Mouse (Mus musculus): ENCODE data around the gene Gmcl1.

Gmcl1 gene

DNA sequence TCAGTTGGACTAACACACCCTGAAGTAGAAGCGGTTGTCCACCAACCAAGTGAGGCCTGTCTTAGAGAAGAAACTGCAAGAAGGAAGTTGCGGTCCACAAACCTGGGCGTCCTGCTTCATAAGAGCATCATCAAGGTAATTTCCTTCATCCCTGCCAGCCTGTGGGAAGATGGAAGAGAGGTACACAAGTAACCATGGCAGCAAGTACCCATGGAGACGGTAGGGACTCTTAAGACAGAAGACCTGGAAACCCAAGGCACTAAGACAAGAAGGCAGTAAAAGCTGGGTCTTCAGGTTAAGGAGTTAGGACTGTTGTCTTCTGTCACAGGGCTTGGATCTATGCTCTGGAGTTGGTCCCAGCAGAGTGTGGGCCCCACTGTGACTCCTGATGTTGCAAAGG lies 17.8 kb upstream of the Gmcl1 start:
- 0 out of 2 replicates have a peak, but pooled peaks cover 8% of the 10 kb centered on the region for H3K4me1 ChIP-seq (replicated peaks; ENCODE audit: low read depth, low read length)
- H3K4me3 ChIP-seq (replicated peaks; ENCODE audit: low read length): no peak overlapping the region
- H3K9me3 ChIP-seq (ENCODE audit: low read length): peaks cover 7% of the 10 kb centered on the region; the same call in 1 of the 2 replicates
- no peaks in the 10 kb centered on the region for H3K36me3 ChIP-seq (ENCODE audit: insufficient read depth, low read length)
- no peak for TF ChIP-seq CTCF (conservative IDR thresholded peaks at IDR 0.05; ENCODE audit: low read length)
- TF ChIP-seq POU5F1 (IDR thresholded peaks at IDR 0.05; ENCODE audit: borderline replicate concordance, low read length): no peak
- no peak for TF ChIP-seq NANOG (IDR thresholded peaks at IDR 0.05; ENCODE audit: borderline replicate concordance, low read length)
- H3K27me3 ChIP-seq (ENCODE audit: insufficient read depth, low read length): no peaks in the 10 kb centered on the region

DNA sequence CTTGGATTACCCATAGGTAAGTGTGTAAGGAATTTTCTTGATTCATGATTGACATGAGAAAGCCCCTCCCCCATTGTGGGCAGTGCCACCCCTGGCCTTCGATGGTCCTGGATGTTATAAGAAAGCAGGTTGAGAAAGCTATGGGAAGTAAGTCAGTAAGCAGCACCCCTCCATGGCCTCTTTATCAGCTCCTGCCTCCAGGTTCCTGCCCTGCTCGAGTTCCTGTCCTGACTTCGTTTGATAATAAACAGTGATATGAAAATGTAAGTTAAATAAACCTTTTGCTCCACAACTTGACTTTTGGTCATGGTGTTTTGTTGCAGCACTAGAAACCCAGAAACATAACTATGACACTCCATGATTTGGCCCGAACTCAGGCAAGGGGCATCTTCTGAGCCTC lies 16.6 kb upstream of the Gmcl1 start:
- TF ChIP-seq NANOG (IDR thresholded peaks at IDR 0.05; ENCODE audit: borderline replicate concordance, low read length): no peak
- TF ChIP-seq CTCF (conservative IDR thresholded peaks at IDR 0.05; ENCODE audit: low read length): no peak
- no peak for TF ChIP-seq POU5F1 (IDR thresholded peaks at IDR 0.05; ENCODE audit: borderline replicate concordance, low read length)
- peaks cover 7% of the 10 kb centered on the region; the same call in 1 of the 2 replicates for H3K9me3 ChIP-seq (ENCODE audit: low read length)

DNA sequence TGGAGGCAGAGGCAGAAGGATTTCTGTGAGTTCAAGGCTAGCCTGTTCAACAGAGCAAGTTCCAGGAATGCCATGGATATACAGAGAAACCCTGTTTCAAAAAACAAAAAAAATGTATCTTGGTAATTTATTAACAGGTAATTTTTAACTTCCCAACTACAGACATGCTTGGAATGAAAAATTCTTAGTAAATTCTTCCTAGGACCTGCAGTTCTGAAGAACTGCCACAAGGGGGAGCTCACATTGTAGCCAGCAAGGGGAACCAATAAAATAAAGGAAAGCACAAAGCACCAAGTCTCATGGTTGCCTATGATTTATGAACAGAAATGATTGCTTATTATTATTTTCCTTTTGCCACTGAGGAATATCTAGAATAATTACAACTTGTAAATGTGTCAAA lies 14.0 kb upstream of the Gmcl1 start:
- H3K27me3 ChIP-seq (ENCODE audit: insufficient read depth, low read length): no peaks in the 10 kb centered on the region
- peak; percentile 96 for TF ChIP-seq CTCF (conservative IDR thresholded peaks at IDR 0.05; ENCODE audit: low read length)
- TF ChIP-seq POU5F1 (IDR thresholded peaks at IDR 0.05; ENCODE audit: borderline replicate concordance, low read length): no peak
- H3K36me3 ChIP-seq (ENCODE audit: insufficient read depth, low read length): no peaks in the 10 kb centered on the region
- H3K9me3 ChIP-seq (ENCODE audit: low read length): no peaks in the 10 kb centered on the region
- 0 out of 2 replicates have a peak, but pooled peaks cover 8% of the 10 kb centered on the region for H3K4me1 ChIP-seq (replicated peaks; ENCODE audit: low read depth, low read length)
- no peak overlapping the region for H3K4me3 ChIP-seq (replicated peaks; ENCODE audit: low read length)

More for the DNA sequence above, 16.6 kb upstream of the Gmcl1 start:
- Histone ChIP-seq H3K4me3 (replicated peaks; ENCODE audit: low read length) (no peak overlapping the region), H3K36me3 (ENCODE audit: insufficient read depth, low read length) (no peaks in the 10 kb centered on the region), H3K4me1 (replicated peaks; ENCODE audit: low read depth, low read length) (0 out of 2 replicates have a peak, but pooled peaks cover 8% of the 10 kb centered on the region), H3K27me3 (ENCODE audit: insufficient read depth, low read length) (no peaks in the 10 kb centered on the region)

DNA sequence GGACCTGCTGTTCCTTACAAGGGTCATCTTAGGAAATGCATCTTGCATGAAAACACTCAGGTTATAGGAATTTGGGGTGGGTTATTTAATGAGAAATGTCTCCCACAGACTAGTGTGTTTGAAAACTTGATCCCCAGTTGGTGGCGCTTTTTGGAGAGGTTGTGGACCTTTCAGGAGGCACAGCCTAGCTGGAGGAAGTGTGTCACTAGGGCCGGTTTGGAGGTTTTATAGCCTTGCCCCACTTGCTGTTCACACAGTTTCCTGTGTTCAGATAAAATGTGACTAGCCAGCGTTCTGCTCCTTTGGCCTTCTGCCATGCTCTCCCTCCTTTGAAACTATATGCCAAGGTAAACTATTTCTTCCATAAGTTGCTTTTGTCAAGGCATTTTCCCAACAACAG lies 7.5 kb upstream of the Gmcl1 start:
- Histone ChIP-seq H3K4me1 (replicated peaks; ENCODE audit: low read depth, low read length) (peaks cover 6% of the 10 kb centered on the region; the same call in 1 of the 2 replicates), H3K27me3 (ENCODE audit: insufficient read depth, low read length) (no peaks in the 10 kb centered on the region), H3K4me3 (replicated peaks; ENCODE audit: low read length) (no peak overlapping the region), H3K9me3 (ENCODE audit: low read length) (no peaks in the 10 kb centered on the region), H3K36me3 (ENCODE audit: insufficient read depth, low read length) (no peaks in the 10 kb centered on the region)
- TF ChIP-seq CTCF (conservative IDR thresholded peaks at IDR 0.05; ENCODE audit: low read length) (peak; percentile 56), NANOG (IDR thresholded peaks at IDR 0.05; ENCODE audit: borderline replicate concordance, low read length) (no peak), POU5F1 (IDR thresholded peaks at IDR 0.05; ENCODE audit: borderline replicate concordance, low read length) (no peak)

DNA sequence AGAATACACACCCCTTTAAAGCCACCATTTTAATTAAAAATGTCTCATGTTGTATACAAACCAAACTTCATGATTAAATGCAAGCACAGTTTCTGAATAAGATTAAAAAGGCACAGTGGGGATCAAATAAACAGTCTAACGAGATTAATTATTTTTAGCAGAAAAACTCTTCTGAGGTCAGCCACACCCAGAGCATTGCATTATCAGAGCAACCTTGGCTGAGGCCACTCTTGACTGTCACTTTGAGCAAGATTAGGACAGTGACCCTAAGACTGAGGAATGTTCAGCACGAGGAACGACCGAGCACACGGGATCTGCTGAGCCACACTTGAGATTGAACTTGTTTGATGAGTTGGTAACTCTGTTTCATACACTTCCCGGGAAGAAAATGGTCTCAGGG lies 3.6 kb upstream of the Gmcl1 start:
- Histone ChIP-seq H3K9me3 (ENCODE audit: low read length) (no peaks in the 10 kb centered on the region), H3K36me3 (ENCODE audit: insufficient read depth, low read length) (no peaks in the 10 kb centered on the region), H3K4me1 (replicated peaks; ENCODE audit: low read depth, low read length) (peaks cover 20% of the 10 kb centered on the region), H3K27me3 (ENCODE audit: insufficient read depth, low read length) (no peaks in the 10 kb centered on the region), H3K4me3 (replicated peaks; ENCODE audit: low read length) (no peak overlapping the region)
- no peak for TF ChIP-seq NANOG (IDR thresholded peaks at IDR 0.05; ENCODE audit: borderline replicate concordance, low read length)
- TF ChIP-seq POU5F1 (IDR thresholded peaks at IDR 0.05; ENCODE audit: borderline replicate concordance, low read length): no peak
- no peak for TF ChIP-seq CTCF (conservative IDR thresholded peaks at IDR 0.05; ENCODE audit: low read length)

DNA sequence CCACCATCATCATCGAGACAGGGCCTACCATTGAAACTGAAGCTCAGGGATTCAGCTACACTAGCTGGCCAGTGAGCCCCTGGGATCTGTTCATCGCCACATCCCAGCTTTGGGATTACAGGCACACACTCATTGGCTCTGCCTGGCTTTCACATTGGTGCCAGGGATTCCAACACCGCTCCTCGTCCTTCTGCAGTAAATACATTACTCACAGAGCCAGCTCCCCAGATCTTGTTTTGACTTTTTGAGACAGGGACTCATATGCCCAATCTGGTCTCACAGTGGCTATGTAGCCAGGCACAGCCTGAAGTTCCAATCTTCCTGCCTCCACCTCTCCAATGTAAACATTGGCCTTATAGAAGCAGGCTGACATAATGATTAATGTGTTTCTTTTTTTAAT lies 3.1 kb upstream of the Gmcl1 start:
- H3K9me3 ChIP-seq (ENCODE audit: low read length): no peaks in the 10 kb centered on the region
- no peak overlapping the region for H3K4me3 ChIP-seq (replicated peaks; ENCODE audit: low read length)
- no peaks in the 10 kb centered on the region for H3K27me3 ChIP-seq (ENCODE audit: insufficient read depth, low read length)
- peaks cover 24% of the 10 kb centered on the region for H3K4me1 ChIP-seq (replicated peaks; ENCODE audit: low read depth, low read length)
- TF ChIP-seq CTCF (conservative IDR thresholded peaks at IDR 0.05; ENCODE audit: low read length) (no peak), NANOG (IDR thresholded peaks at IDR 0.05; ENCODE audit: borderline replicate concordance, low read length) (no peak), POU5F1 (IDR thresholded peaks at IDR 0.05; ENCODE audit: borderline replicate concordance, low read length) (no peak)
- no peaks in the 10 kb centered on the region for H3K36me3 ChIP-seq (ENCODE audit: insufficient read depth, low read length)

DNA sequence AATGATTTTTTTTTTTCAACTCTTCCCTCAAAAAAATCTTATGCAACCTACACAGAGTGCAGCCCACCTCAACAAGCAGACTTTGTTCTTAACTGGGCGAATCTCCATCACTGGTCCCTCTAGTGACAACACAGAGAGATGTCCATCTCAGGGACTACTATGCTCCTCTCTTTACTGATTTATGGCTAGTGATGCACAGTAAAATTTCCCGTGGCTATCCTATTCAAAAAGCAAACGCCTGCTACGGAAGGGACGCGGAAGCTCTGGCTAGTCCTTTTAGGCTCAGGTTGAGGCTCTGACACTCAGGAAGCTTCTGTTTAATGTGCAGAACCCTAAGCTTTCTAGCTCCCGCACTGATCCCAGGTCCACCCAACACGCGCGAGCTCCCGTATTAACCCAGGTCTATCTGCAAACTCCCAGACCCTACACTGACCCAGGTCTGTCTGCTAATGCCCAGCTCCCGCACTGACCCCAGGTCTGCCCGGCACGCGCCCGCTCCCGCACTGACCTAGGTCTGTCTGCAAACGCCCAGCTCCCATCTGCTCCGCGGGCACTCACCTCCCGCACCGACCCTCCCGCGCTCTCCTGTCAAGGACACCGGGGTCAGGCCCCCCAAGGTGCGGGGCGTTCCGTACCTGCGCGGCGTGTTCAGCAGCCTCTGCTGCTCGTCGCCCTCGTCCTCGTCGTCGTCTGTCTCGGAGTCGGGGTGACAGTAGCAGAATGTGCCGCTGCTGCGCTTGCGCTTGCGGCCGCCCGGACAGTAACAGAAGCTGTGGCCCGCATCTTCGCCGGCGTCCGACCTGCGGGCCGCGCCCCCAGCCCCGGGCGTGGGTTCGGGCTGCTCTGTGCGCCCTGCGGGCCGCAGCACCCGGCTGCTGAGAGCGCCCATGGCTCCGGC lies 658 bp downstream of the Gmcl1 start:
- peaks cover 22% of the 10 kb centered on the region for H3K4me1 ChIP-seq (replicated peaks; ENCODE audit: low read depth, low read length)
- no peak for TF ChIP-seq NANOG (IDR thresholded peaks at IDR 0.05; ENCODE audit: borderline replicate concordance, low read length)
- TF ChIP-seq CTCF (conservative IDR thresholded peaks at IDR 0.05; ENCODE audit: low read length): no peak
- no peak for TF ChIP-seq POU5F1 (IDR thresholded peaks at IDR 0.05; ENCODE audit: borderline replicate concordance, low read length)
- peak overlapping the region; percentile 98 for H3K4me3 ChIP-seq (replicated peaks; ENCODE audit: low read length)
- no peaks in the 10 kb centered on the region for H3K27me3 ChIP-seq (ENCODE audit: insufficient read depth, low read length)
- H3K9me3 ChIP-seq (ENCODE audit: low read length): no peaks in the 10 kb centered on the region
- 0 out of 2 replicates have a peak, but pooled peaks cover under 1% of the 10 kb centered on the region for H3K36me3 ChIP-seq (ENCODE audit: insufficient read depth, low read length)

DNA sequence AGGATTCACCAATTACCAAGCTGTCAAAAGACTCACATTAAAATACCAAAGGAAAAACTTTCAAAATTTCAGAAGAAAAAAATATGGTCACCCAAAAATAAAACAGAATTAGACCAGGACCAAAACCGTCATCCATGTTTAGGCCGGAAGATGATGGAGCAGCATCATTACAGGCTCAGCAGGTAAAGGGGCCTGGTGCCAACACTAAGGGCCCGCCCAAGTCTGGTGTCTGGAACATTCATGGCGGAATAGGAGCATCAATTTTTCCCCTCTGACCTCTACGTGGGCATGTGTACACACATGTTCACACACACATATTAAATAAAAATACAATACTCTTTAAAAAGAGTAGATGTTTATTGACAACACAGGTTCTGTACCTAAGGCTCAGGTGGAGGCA lies 4.5 kb downstream of the Gmcl1 start:
- Histone ChIP-seq H3K4me1 (replicated peaks; ENCODE audit: low read depth, low read length) (peaks cover 15% of the 10 kb centered on the region), H3K9me3 (ENCODE audit: low read length) (no peaks in the 10 kb centered on the region), H3K36me3 (ENCODE audit: insufficient read depth, low read length) (peaks cover 15% of the 10 kb centered on the region), H3K27me3 (ENCODE audit: insufficient read depth, low read length) (no peaks in the 10 kb centered on the region), H3K4me3 (replicated peaks; ENCODE audit: low read length) (no peak overlapping the region)
- no peak for TF ChIP-seq CTCF (conservative IDR thresholded peaks at IDR 0.05; ENCODE audit: low read length)
- TF ChIP-seq POU5F1 (IDR thresholded peaks at IDR 0.05; ENCODE audit: borderline replicate concordance, low read length): no peak
- TF ChIP-seq NANOG (IDR thresholded peaks at IDR 0.05; ENCODE audit: borderline replicate concordance, low read length): no peak

Measured in E14TG2a.4 (cell line).